Mouse (Mus musculus): ENCODE measurements around the gene Dip2c. TPM values are rescaled to one million over a fixed set of nuclear protein-coding genes. Genes with fewer than 3 reads are reported as not detected.

The Dip2c gene
- 11.0 and 11.7 TPM in 2 replicates for polyA plus RNA-seq (2014; fragmentation: Nextera tagmentation; extraction: Ambion mirVana)

DNA sequence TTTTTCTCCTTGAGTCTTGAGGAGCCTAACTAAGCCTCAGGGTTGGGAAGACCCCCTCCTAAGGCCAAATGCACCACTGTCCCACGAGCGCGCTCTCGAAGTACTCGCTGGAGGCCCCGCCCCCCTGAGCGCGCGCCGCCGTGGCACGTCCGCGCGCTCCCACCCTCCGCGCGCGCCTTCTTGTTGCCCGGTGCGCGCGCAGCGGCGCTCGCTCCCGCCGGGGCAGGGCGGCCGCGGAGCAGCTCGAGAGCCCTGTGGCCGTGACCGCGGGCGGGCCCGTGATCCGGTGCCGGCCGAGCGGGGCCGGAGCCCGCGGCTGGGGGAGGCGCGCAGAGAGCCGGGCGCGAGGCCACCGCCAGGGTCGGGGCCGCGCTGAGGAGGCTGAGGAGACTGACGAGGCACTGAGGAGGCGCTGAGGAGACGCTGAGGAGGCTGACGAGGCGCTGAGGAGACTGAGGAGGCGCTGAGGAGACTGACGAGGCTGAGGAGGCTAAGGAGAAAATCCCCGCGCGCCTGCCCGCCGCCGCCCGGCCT lies at the start of gene Dip2c:
TSS of gene Dip2c (plus strand) at position 207 of the 534 bp plus-strand sequence.
- DNase-seq (ENCODE audit: low spot score) (peak; percentile 94), ATAC-seq (ENCODE audit: low read depth) (peak; percentile 94)
- WGBS = 1% methylated on average over 31 of the region's 67 CpGs
- peak within 1 kb of the TSS; percentile 81 for H3K4me2 ChIP-seq (ENCODE audit: low read depth, low read length)
- H3K36me3 ChIP-seq (ENCODE audit: control insufficient read depth, insufficient read depth, low read length) = no peaks in the 10 kb centered on the region
- no peaks in the 10 kb centered on the region for H3K27me3 ChIP-seq (replicated peaks; ENCODE audit: control insufficient read depth, insufficient read depth, low read length)
- peak within 1 kb of the TSS; percentile 97 for H3K27ac ChIP-seq (replicated peaks; ENCODE audit: low read depth, low read length)
- H3K9me3 ChIP-seq (ENCODE audit: control insufficient read depth, low read length) = no peaks in the 10 kb centered on the region
- peaks cover 6% of the 10 kb centered on the region; the same call in 1 of the 2 replicates for H3K4me1 ChIP-seq (ENCODE audit: control insufficient read depth, insufficient read depth, low read length)
- peak within 1 kb of the TSS; percentile 93 for H3K9ac ChIP-seq (ENCODE audit: low read depth, low read length)
- peak within 1 kb of the TSS; percentile 91 for H3K4me3 ChIP-seq (ENCODE audit: low read depth, low read length)

DNA sequence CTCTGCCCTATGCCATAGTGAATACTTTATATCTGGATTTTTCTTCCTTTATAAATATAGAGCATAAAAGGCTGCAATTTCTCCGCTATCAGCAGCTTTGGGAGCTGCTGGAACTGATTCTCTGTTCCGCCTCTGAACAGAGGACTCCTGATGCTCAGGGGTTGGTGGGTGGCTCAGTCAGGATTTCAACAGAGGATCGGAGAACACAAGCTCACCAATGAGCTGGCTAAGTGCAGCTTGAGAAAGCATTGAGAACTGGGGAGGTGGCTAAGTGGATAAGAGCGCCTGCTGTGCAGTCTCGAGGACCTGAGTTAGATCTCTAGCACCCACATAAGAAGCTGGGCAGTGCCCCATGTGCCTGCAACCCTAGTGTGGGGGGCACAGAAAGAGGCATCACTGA lies 49.2 kb upstream of the Dip2c start:
- no peaks in the 10 kb centered on the region for H3K36me3 ChIP-seq (ENCODE audit: control insufficient read depth, insufficient read depth, low read length)
- WGBS = 73% methylated on average over 5 of the region's 5 CpGs
- H3K9me3 ChIP-seq (ENCODE audit: control insufficient read depth, low read length) = no peaks in the 10 kb centered on the region
- no peak for ATAC-seq (ENCODE audit: low read depth)
- H3K27ac ChIP-seq (replicated peaks; ENCODE audit: low read depth, low read length) = no peak overlapping the region
- H3K27me3 ChIP-seq (replicated peaks; ENCODE audit: control insufficient read depth, insufficient read depth, low read length) = no peaks in the 10 kb centered on the region
- no peak overlapping the region for H3K9ac ChIP-seq (ENCODE audit: low read depth, low read length)
- H3K4me1 ChIP-seq (ENCODE audit: control insufficient read depth, insufficient read depth, low read length) = no peaks in the 10 kb centered on the region
- H3K4me3 ChIP-seq (ENCODE audit: low read depth, low read length) = no peak overlapping the region
- H3K4me2 ChIP-seq (ENCODE audit: low read depth, low read length) = no peak overlapping the region
- DNase-seq (ENCODE audit: low spot score) = no peak

DNA sequence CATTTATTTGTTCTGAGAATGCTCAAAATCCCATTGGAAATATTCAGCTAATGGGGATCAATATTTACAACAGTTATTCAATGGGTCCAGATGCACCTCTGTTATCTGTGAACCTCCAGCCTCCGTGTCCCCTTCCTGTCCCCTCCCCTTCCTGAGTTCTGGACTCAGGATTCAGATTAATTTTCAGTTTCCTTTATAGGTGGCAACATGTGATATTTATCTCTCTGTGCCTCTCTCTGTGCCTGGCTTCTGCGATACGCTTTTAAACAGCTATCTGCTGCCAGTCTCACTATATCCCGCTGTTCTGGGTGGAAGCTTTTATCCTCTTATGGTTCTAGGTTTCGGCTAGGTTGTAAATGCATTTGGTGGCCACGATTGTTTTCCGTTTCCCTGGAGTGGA lies 38.8 kb upstream of the Dip2c start:
- H3K4me3 ChIP-seq (ENCODE audit: low read depth, low read length) = no peak overlapping the region
- no peak overlapping the region for H3K9ac ChIP-seq (ENCODE audit: low read depth, low read length)
- no peak overlapping the region for H3K27ac ChIP-seq (replicated peaks; ENCODE audit: low read depth, low read length)
- DNase-seq (ENCODE audit: low spot score) = no peak
- ATAC-seq (ENCODE audit: low read depth) = no peak
- H3K9me3 ChIP-seq (ENCODE audit: control insufficient read depth, low read length) = no peaks in the 10 kb centered on the region
- no peaks in the 10 kb centered on the region for H3K27me3 ChIP-seq (replicated peaks; ENCODE audit: control insufficient read depth, insufficient read depth, low read length)
- no peaks in the 10 kb centered on the region for H3K4me1 ChIP-seq (ENCODE audit: control insufficient read depth, insufficient read depth, low read length)
- WGBS = 81% methylated on average over 7 of the region's 7 CpGs
- H3K4me2 ChIP-seq (ENCODE audit: low read depth, low read length) = no peak overlapping the region
- H3K36me3 ChIP-seq (ENCODE audit: control insufficient read depth, insufficient read depth, low read length) = no peaks in the 10 kb centered on the region

DNA sequence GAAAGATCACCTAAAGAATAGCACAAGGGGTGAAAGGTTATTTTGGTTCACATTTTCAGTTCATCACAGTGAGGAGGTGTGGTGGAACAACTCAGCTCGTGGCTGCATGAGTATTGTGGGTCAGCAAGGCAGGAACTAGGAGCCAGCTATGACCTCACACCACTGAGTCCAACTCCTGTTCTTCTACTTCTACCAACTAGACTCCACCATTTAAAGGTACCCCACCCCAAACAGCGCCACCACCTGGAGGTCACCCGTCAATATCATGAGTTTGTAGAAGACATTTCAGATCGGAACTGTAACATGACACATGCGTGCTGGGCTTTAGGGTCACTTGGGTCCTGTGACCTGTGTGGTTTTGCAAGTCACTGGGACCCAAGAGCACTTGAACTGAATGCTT lies 37.2 kb upstream of the Dip2c start:
- DNase-seq (ENCODE audit: low spot score) (no peak), ATAC-seq (ENCODE audit: low read depth) (no peak)
- no peaks in the 10 kb centered on the region for H3K27me3 ChIP-seq (replicated peaks; ENCODE audit: control insufficient read depth, insufficient read depth, low read length)
- H3K36me3 ChIP-seq (ENCODE audit: control insufficient read depth, insufficient read depth, low read length) = no peaks in the 10 kb centered on the region
- H3K27ac ChIP-seq (replicated peaks; ENCODE audit: low read depth, low read length) = no peak overlapping the region
- no peaks in the 10 kb centered on the region for H3K9me3 ChIP-seq (ENCODE audit: control insufficient read depth, low read length)
- no peak overlapping the region for H3K4me3 ChIP-seq (ENCODE audit: low read depth, low read length)
- no peak overlapping the region for H3K9ac ChIP-seq (ENCODE audit: low read depth, low read length)
- H3K4me2 ChIP-seq (ENCODE audit: low read depth, low read length) = no peak overlapping the region
- H3K4me1 ChIP-seq (ENCODE audit: control insufficient read depth, insufficient read depth, low read length) = no peaks in the 10 kb centered on the region
- WGBS = 89% methylated on average over 5 of the region's 5 CpGs

DNA sequence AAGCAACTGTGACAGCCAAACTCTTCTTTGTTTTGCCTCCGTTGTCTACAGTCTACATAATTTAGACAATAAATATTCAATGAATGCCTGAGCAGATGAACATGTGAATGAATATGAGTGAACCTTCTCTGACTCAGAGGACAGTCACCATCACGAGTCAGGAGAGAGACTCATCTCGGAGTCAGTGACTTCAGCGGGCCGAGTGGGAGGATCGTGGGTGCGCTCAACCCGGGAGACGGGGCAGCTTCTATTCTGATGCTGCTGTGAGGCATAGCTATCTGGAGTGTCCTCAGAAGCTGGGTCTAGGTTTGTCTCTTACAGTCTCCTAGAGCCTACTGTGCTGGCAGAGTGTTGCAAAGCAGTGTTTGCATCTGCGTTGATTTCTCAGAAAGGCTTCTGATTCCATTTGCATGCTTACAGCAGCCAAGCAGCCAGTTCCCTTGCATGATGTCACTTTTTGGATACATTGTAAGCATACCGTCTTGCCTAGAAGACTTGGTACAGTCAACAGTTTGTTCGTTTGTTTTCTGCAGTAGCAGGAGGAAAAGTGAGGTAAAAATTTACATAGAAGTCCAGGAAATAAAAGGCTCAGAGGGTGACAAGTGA lies 36.6 kb upstream of the Dip2c start:
- WGBS = 91% methylated on average over 12 of the region's 12 CpGs

DNA sequence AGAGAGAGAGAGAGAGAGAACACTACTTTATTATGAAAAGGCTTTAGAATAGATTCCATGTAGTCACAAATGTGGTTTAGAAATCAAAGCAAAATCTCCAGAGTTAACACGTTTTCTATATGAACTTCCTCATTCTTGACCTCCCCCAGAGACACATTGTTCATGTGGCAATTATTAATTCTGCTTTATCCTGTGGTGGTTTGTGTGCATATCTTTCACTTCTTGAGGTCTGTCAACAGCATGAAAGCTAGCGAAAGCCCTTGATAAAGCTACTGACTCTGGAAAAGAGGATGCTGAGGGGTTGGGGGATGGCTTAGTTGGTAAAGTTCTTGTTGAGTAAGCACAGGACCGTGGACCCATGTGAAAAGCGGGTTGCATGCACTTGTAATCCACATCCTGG lies 14.6 kb upstream of the Dip2c start:
- H3K4me1 ChIP-seq (ENCODE audit: control insufficient read depth, insufficient read depth, low read length) = no peaks in the 10 kb centered on the region
- H3K9me3 ChIP-seq (ENCODE audit: control insufficient read depth, low read length) = no peaks in the 10 kb centered on the region
- ATAC-seq (ENCODE audit: low read depth) (no peak), DNase-seq (ENCODE audit: low spot score) (no peak)
- no peaks in the 10 kb centered on the region for H3K36me3 ChIP-seq (ENCODE audit: control insufficient read depth, insufficient read depth, low read length)
- no peak overlapping the region for H3K9ac ChIP-seq (ENCODE audit: low read depth, low read length)
- no peaks in the 10 kb centered on the region for H3K27me3 ChIP-seq (replicated peaks; ENCODE audit: control insufficient read depth, insufficient read depth, low read length)
- no peak overlapping the region for H3K27ac ChIP-seq (replicated peaks; ENCODE audit: low read depth, low read length)
- no peak overlapping the region for H3K4me2 ChIP-seq (ENCODE audit: low read depth, low read length)
- 61% methylated on average over 4 of the region's 4 CpGs for WGBS
- no peak overlapping the region for H3K4me3 ChIP-seq (ENCODE audit: low read depth, low read length)

More for the DNA sequence above, 36.6 kb upstream of the Dip2c start:
- Histone ChIP-seq H3K27ac (replicated peaks; ENCODE audit: low read depth, low read length) (no peak overlapping the region), H3K4me2 (ENCODE audit: low read depth, low read length) (no peak overlapping the region), H3K9ac (ENCODE audit: low read depth, low read length) (no peak overlapping the region), H3K4me3 (ENCODE audit: low read depth, low read length) (no peak overlapping the region), H3K36me3 (ENCODE audit: control insufficient read depth, insufficient read depth, low read length) (no peaks in the 10 kb centered on the region), H3K27me3 (replicated peaks; ENCODE audit: control insufficient read depth, insufficient read depth, low read length) (no peaks in the 10 kb centered on the region), H3K4me1 (ENCODE audit: control insufficient read depth, insufficient read depth, low read length) (no peaks in the 10 kb centered on the region), H3K9me3 (ENCODE audit: control insufficient read depth, low read length) (no peaks in the 10 kb centered on the region)
- DNase-seq (ENCODE audit: low spot score) = no peak
- ATAC-seq (ENCODE audit: low read depth) = no peak

DNA sequence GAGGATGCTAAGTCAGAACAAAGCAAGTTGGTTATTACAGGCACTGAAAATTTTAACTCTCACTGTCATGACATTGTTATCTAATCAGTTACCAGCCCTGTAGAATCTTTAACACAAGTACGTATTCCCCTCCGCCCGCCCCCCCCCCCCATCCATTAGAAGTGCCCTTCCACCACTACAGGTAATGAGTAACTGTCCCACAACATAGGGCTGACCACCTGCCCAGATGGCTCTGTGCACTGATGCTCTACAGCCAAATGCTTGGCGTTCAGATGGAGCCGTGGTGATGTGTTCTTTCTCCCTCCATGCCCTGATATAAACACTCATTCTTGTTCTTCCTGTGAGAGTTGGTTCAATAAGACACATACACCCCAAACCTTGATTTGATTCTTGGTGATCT lies 10.8 kb upstream of the Dip2c start:
- no peak overlapping the region for H3K4me3 ChIP-seq (ENCODE audit: low read depth, low read length)
- no peak overlapping the region for H3K27ac ChIP-seq (replicated peaks; ENCODE audit: low read depth, low read length)
- H3K9me3 ChIP-seq (ENCODE audit: control insufficient read depth, low read length) = no peaks in the 10 kb centered on the region
- ATAC-seq (ENCODE audit: low read depth) (no peak), DNase-seq (ENCODE audit: low spot score) (no peak)
- H3K4me2 ChIP-seq (ENCODE audit: low read depth, low read length) = no peak overlapping the region
- 93% methylated on average over 3 of the region's 5 CpGs for WGBS
- H3K36me3 ChIP-seq (ENCODE audit: control insufficient read depth, insufficient read depth, low read length) = no peaks in the 10 kb centered on the region
- no peak overlapping the region for H3K9ac ChIP-seq (ENCODE audit: low read depth, low read length)
- H3K27me3 ChIP-seq (replicated peaks; ENCODE audit: control insufficient read depth, insufficient read depth, low read length) = no peaks in the 10 kb centered on the region
- H3K4me1 ChIP-seq (ENCODE audit: control insufficient read depth, insufficient read depth, low read length) = no peaks in the 10 kb centered on the region

GRCm38 (mm10) chr13:9276856-9277620 lies 710 bp downstream of the Dip2c start:
- H3K9me3 ChIP-seq (ENCODE audit: control insufficient read depth, low read length) = no peaks in the 10 kb centered on the region
- no peaks in the 10 kb centered on the region for H3K36me3 ChIP-seq (ENCODE audit: control insufficient read depth, insufficient read depth, low read length)
- peak overlapping the region; percentile 97 for H3K27ac ChIP-seq (replicated peaks; ENCODE audit: low read depth, low read length)
- DNase-seq (ENCODE audit: low spot score) (peak; percentile 51), ATAC-seq (ENCODE audit: low read depth) (peak; percentile 79)
- peak overlapping the region; percentile 91 for H3K4me3 ChIP-seq (ENCODE audit: low read depth, low read length)
- peak overlapping the region; percentile 93 for H3K9ac ChIP-seq (ENCODE audit: low read depth, low read length)
- 0% methylated on average over 13 of the region's 75 CpGs for WGBS
- peak overlapping the region; percentile 81 for H3K4me2 ChIP-seq (ENCODE audit: low read depth, low read length)
- H3K4me1 ChIP-seq (ENCODE audit: control insufficient read depth, insufficient read depth, low read length) = peaks cover 6% of the 10 kb centered on the region; the same call in 1 of the 2 replicates
- H3K27me3 ChIP-seq (replicated peaks; ENCODE audit: control insufficient read depth, insufficient read depth, low read length) = no peaks in the 10 kb centered on the region

Measured in embryonic facial prominence, embryonic 14.5 days (tissue).